Comparison of ENCODE assay signal across 22 mouse cellular contexts in genomic region chr3:89802876-89803275, GRCm38 (mm10). TPM values are rescaled to one million over a fixed set of nuclear protein-coding genes. Genes with fewer than 3 reads are reported as not detected.
"Had no signal": no experiment of that assay in that cellular context is flagged by ENCODE, and none has a peak within 500 bp of the region (broad histone marks: within the 10 kb centered on the region; RNA-seq: fewer than 3 reads in every experiment).

No protein-coding gene starts in this region.

- H3K9me3 ChIP-seq: heart, embryonic 12.5 days; hindbrain, embryonic 13.5 days; hindbrain, embryonic 15.5 days; intestine, embryonic 15.5 days; limb, embryonic 10.5 days; limb, embryonic 12.5 days; liver, embryonic 13.5 days; liver, embryonic 15.5 days had no signal

- H3K4me3 ChIP-seq: heart, embryonic 12.5 days; hindbrain, embryonic 13.5 days; hindbrain, embryonic 15.5 days; intestine, embryonic 15.5 days; left cerebral cortex, adult 2 months; limb, embryonic 10.5 days; limb, embryonic 12.5 days; liver, embryonic 13.5 days; liver, embryonic 15.5 days had no signal

- H3K4me1 ChIP-seq: hindbrain, embryonic 13.5 days; hindbrain, embryonic 15.5 days had no signal

- H3K36me3 ChIP-seq: heart, embryonic 12.5 days; hindbrain, embryonic 13.5 days; hindbrain, embryonic 15.5 days; intestine, embryonic 15.5 days; limb, embryonic 10.5 days; limb, embryonic 12.5 days; liver, embryonic 13.5 days; liver, embryonic 15.5 days had no signal

- ATAC-seq: inflammation-experienced regulatory T-cells, adult 6 months; intestine, embryonic 15.5 days; intestine, postnatal 0 days; liver, postnatal 0 days had no signal

- H3K27ac ChIP-seq: hindbrain, embryonic 13.5 days; hindbrain, embryonic 15.5 days; intestine, embryonic 15.5 days; left cerebral cortex, adult 2 months; limb, embryonic 10.5 days; limb, embryonic 12.5 days; liver, embryonic 13.5 days; liver, embryonic 15.5 days had no signal

- DNase-seq: gastrocnemius, postnatal 14 days; heart, adult 18-20 months; heart, postnatal 14 days; heart, postnatal 36 days; kidney, adult 18-20 months; kidney, adult 8-10 months; kidney, postnatal 10 days; kidney, postnatal 25 days; liver; liver, embryonic 13.5 days; liver, postnatal 0 days had no signal

- H3K9ac ChIP-seq: heart, embryonic 12.5 days; hindbrain, embryonic 13.5 days; hindbrain, embryonic 15.5 days; intestine, embryonic 15.5 days; limb, embryonic 12.5 days; liver, embryonic 13.5 days; liver, embryonic 15.5 days; liver, postnatal 0 days had no signal

RNA-seq across cellular contexts. Expression of gene She, which starts 28.3 kb away (rescaled TPM):
- total RNA-seq: hematopoietic stem cell, adult 5-6 weeks had no signal
